In the genomic region with DNA sequence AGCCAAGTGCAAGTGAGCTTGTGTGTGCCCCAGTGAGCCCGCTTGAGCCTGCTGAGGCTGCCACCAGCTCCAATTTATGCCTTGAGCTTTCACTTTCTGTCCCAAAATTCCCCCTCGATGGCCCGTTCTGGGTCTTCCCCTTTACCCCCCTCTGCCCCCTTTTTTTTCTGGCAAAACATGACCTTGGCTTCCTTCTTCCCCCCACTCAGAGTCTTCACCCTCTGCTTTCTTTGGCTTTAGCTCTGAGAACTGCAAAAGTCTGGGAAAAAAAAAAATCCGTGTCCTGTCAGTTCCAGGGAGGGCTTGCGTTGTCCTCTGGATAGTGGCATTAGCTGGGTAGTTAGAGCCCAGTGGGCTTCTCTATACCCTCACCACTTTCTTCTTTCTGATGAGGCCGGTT, we compare ENCODE assay signal across 15 mouse cellular contexts. TPM values are rescaled to one million over a fixed set of nuclear protein-coding genes. Genes with fewer than 3 reads are reported as not detected.
"Had no signal": no experiment of that assay in that cellular context is flagged by ENCODE, and none has a peak within 500 bp of the region (broad histone marks: within the 10 kb centered on the region; RNA-seq: fewer than 3 reads in every experiment).

A gene (minus strand): TSS at position 101 of the 400 bp plus-strand sequence.

RNA-seq across cellular contexts. Expression of the gene that starts here (rescaled TPM):
- polyA plus RNA-seq: heart, embryonic 11.5 days; heart, embryonic 12.5 days; heart, embryonic 13.5 days; heart, embryonic 14.5 days; heart, embryonic 15.5 days; heart, postnatal 0 days; hindbrain, embryonic 10.5 days; hindbrain, embryonic 12.5 days; hindbrain, embryonic 14.5 days; inflammation-experienced regulatory T-cells, adult 6 months; intestine, embryonic 14.5 days; intestine, embryonic 15.5 days; kidney, embryonic 14.5 days; kidney, embryonic 15.5 days; kidney, embryonic 16.5 days had no signal
